Mouse (Mus musculus) midbrain, embryonic 14.5 days (tissue): ENCODE data around the gene Rnf26. TPM values are rescaled to one million over a fixed set of nuclear protein-coding genes. Genes with fewer than 3 reads are reported as not detected.

Experiments used
- ATAC-seq: fragments of 200-750 bp; cut with Nextera tagmentation; 2 replicates; pipeline ENCODE4 v1.8.0; 2017; ENCODE audit warnings: moderate number of reproducible peaks, moderate library complexity; ENCODE audit not compliant: low FRiP score, low TSS enrichment
- DNase-seq: peaks from one replicate; pipeline ENCODE4 v3.0.0-alpha.2; 2015
- H3K27ac ChIP-seq: fragments of 300-500 bp; sonication (generic); replicated peaks from 2 replicates; pipeline ENCODE4 v1.5.1; 2014; ENCODE audit warnings: mild to moderate bottlenecking, low read depth, low read length, moderate library complexity
- H3K27me3 ChIP-seq: fragments of 300-500 bp; sonication (generic); 2 replicates; pipeline ENCODE4 v1.6.1; 2014; ENCODE audit warnings: low read length, control low read depth, mixed read lengths; ENCODE audit not compliant: control insufficient read depth, insufficient read depth
- H3K36me3 ChIP-seq: fragments of 300-500 bp; sonication (generic); 2 replicates; pipeline ENCODE4 v1.6.1; 2014; ENCODE audit warnings: low read length, control low read depth; ENCODE audit not compliant: control insufficient read depth, insufficient read depth
- H3K4me1 ChIP-seq: fragments of 300-500 bp; sonication (generic); 2 replicates; pipeline ENCODE4 v1.6.1; 2014; ENCODE audit warnings: mild to moderate bottlenecking, antibody characterized with exemption, low read length, control low read depth; ENCODE audit not compliant: control insufficient read depth, insufficient read depth
- H3K4me2 ChIP-seq: fragments of 300-500 bp; sonication (generic); 2 replicates; pipeline ENCODE4 v1.6.1; 2014; ENCODE audit warnings: mild to moderate bottlenecking, low read length, moderate library complexity
- H3K4me3 ChIP-seq: fragments of 300-500 bp; sonication (generic); replicated peaks from 2 replicates; pipeline ENCODE4 v1.5.1; 2014; ENCODE audit warnings: low read depth, low read length
- H3K9ac ChIP-seq: fragments of 300-500 bp; sonication (generic); replicated peaks from 2 replicates; pipeline ENCODE4 v1.6.1; 2014; ENCODE audit warnings: mild to moderate bottlenecking, low read length, moderate library complexity
- H3K9me3 ChIP-seq: fragments of 300-500 bp; sonication (generic); 2 replicates; pipeline ENCODE4 v1.6.1; 2016; ENCODE audit warnings: low read length, control low read depth, mixed read lengths; ENCODE audit not compliant: control insufficient read depth
- WGBS: fragments of 180-500 bp; shearing (Covaris S2); extraction: QIAGEN DNeasy Blood & Tissue Kit; methylation state at CpG from one replicate; pipeline ENCODE4 v1.1.7; 2014; 5-methylcytosine and 5-hydroxymethylcytosine counted together
- polyA plus RNA-seq: library from polyadenylated mRNA; unstranded; fragments of >200 nt; fragmentation: Nextera tagmentation; extraction: Ambion mirVana; gene quantifications from 2 replicates; pipeline ENCODE4 v1.2.1, GENCODE M21; 2014

The Rnf26 gene
- polyA plus RNA-seq, 1 experiment from 2014 or later, result 29.9 TPM

- ATAC-seq, result no peak
- H3K4me1 ChIP-seq, result peaks cover 13% of the 10 kb centered on the region
- H3K27me3 ChIP-seq, result peaks cover 26% of the 10 kb centered on the region
- no peaks in the 10 kb centered on the region for H3K9me3 ChIP-seq
- DNase-seq, result peak; percentile 48
- WGBS, result 7% methylated on average over 23 of the region's 23 CpGs
- H3K4me3 ChIP-seq, result peak overlapping the region; percentile 50; the same call in 1 of the 2 replicates
- no peak overlapping the region for H3K27ac ChIP-seq
- H3K36me3 ChIP-seq, result no peaks in the 10 kb centered on the region
- H3K9ac ChIP-seq, result no peak overlapping the region
- peak overlapping the region; percentile 99 for H3K4me2 ChIP-seq
Observed at GRCm38 (mm10) chr9:44083392-44084121, 29.8 kb downstream of the Rnf26 start.

- no peak overlapping the region for H3K4me3 ChIP-seq
- peaks cover 14% of the 10 kb centered on the region for H3K4me1 ChIP-seq
- no peak overlapping the region for H3K9ac ChIP-seq
- ATAC-seq (no peak), DNase-seq (no peak)
- H3K4me2 ChIP-seq, result no peak overlapping the region
- H3K9me3 ChIP-seq, result no peaks in the 10 kb centered on the region
- peaks cover 26% of the 10 kb centered on the region for H3K27me3 ChIP-seq
- no peaks in the 10 kb centered on the region for H3K36me3 ChIP-seq
- no peak overlapping the region for H3K27ac ChIP-seq
- WGBS, result 95% methylated on average over 5 of the region's 5 CpGs
Observed at GRCm38 (mm10) chr9:44082266-44082665, 31.1 kb downstream of the Rnf26 start.

GRCm38 (mm10) chr9:44081581-44081980 is 31.7 kb downstream of the Rnf26 start:
- WGBS, result 71% methylated on average over 5 of the region's 5 CpGs
- Histone ChIP-seq H3K9ac (no peak overlapping the region), H3K9me3 (no peaks in the 10 kb centered on the region), H3K27ac (no peak overlapping the region), H3K36me3 (no peaks in the 10 kb centered on the region), H3K4me1 (peaks cover 14% of the 10 kb centered on the region), H3K4me3 (no peak overlapping the region), H3K4me2 (no peak overlapping the region), H3K27me3 (peaks cover 25% of the 10 kb centered on the region)
- ATAC-seq (no peak), DNase-seq (no peak)

- H3K36me3 ChIP-seq, result no peaks in the 10 kb centered on the region
- H3K27me3 ChIP-seq, result peaks cover 19% of the 10 kb centered on the region
- ATAC-seq, result no peak
- H3K9ac ChIP-seq, result no peak overlapping the region
- H3K4me1 ChIP-seq, result peaks cover 14% of the 10 kb centered on the region
- H3K4me2 ChIP-seq, result no peak overlapping the region
- 82% methylated on average over 5 of the region's 5 CpGs for WGBS
- H3K4me3 ChIP-seq, result no peak overlapping the region
- H3K27ac ChIP-seq, result no peak overlapping the region
- no peaks in the 10 kb centered on the region for H3K9me3 ChIP-seq
- no peak for DNase-seq
Observed at GRCm38 (mm10) chr9:44080953-44081352, 32.4 kb downstream of the Rnf26 start.

GRCm38 (mm10) chr9:44079997-44080780 is 33.1 kb downstream of the Rnf26 start:
- 79% methylated on average over 10 of the region's 10 CpGs for WGBS

GRCm38 (mm10) chr9:44078955-44079756 is 34.2 kb downstream of the Rnf26 start:
- 22% methylated on average over 16 of the region's 16 CpGs for WGBS
- peak overlapping the region; percentile 4; the same call in 1 of the 2 replicates for H3K4me2 ChIP-seq
- no peaks in the 10 kb centered on the region for H3K9me3 ChIP-seq
- peaks cover 12% of the 10 kb centered on the region; the same call in 1 of the 2 replicates for H3K27me3 ChIP-seq
- H3K4me3 ChIP-seq, result no peak overlapping the region
- no peak overlapping the region for H3K27ac ChIP-seq
- DNase-seq (peak; percentile 79), ATAC-seq (peak; percentile 71; the same call in 1 of the 2 replicates)
- no peak overlapping the region for H3K9ac ChIP-seq
- H3K36me3 ChIP-seq, result no peaks in the 10 kb centered on the region
- H3K4me1 ChIP-seq, result peaks cover 7% of the 10 kb centered on the region; the same call in 1 of the 2 replicates

More at GRCm38 (mm10) chr9:44079997-44080780, 33.1 kb downstream of the Rnf26 start:
- Histone ChIP-seq H3K27me3 (peaks cover 18% of the 10 kb centered on the region), H3K9ac (no peak overlapping the region), H3K4me2 (no peak overlapping the region), H3K4me3 (no peak overlapping the region), H3K36me3 (no peaks in the 10 kb centered on the region), H3K27ac (no peak overlapping the region), H3K9me3 (no peaks in the 10 kb centered on the region), H3K4me1 (peaks cover 14% of the 10 kb centered on the region)
- ATAC-seq (no peak), DNase-seq (no peak)

- 82% methylated on average over 10 of the region's 10 CpGs for WGBS
- Histone ChIP-seq H3K27ac (no peak overlapping the region), H3K4me2 (peak overlapping the region; percentile 4; the same call in 1 of the 2 replicates), H3K9me3 (no peaks in the 10 kb centered on the region), H3K9ac (no peak overlapping the region), H3K36me3 (no peaks in the 10 kb centered on the region), H3K4me1 (peaks cover 9% of the 10 kb centered on the region; the same call in 1 of the 2 replicates), H3K27me3 (peaks cover 6% of the 10 kb centered on the region; the same call in 1 of the 2 replicates), H3K4me3 (no peak overlapping the region)
- DNase-seq, result no peak
- no peak for ATAC-seq
Observed at GRCm38 (mm10) chr9:44078136-44078797, 35.0 kb downstream of the Rnf26 start.
